Mouse (Mus musculus) liver, embryonic 12.5 days (tissue): Measurements from ENCODE around the gene Lrrc31. TPM values are rescaled to one million over a fixed set of nuclear protein-coding genes. Genes with fewer than 3 reads are reported as not detected.
"Not testable (repeated sequence)": the region's sequence is repeated elsewhere in the genome, so short reads cannot be mapped to it uniquely, and the experiment has no call there.

ENCODE experiments used
- ATAC-seq: fragments of 200-750 bp; cut with Nextera tagmentation; 2 replicates; pipeline ENCODE4 v1.8.0; 2017; ENCODE audit warnings: moderate number of reproducible peaks, mild to moderate bottlenecking, moderate library complexity
- H3K27ac ChIP-seq: fragments of 300-500 bp; sonication (generic); 2 replicates; pipeline ENCODE4 v1.5.1; 2016; ENCODE audit warnings: mild to moderate bottlenecking
- H3K27me3 ChIP-seq: fragments of 300-500 bp; sonication (generic); replicated peaks from 2 replicates; pipeline ENCODE4 v1.6.1; 2016; ENCODE audit warnings: mild to moderate bottlenecking, moderate library complexity
- H3K36me3 ChIP-seq: fragments of 300-500 bp; sonication (generic); 2 replicates; pipeline ENCODE4 v1.6.1; 2016; ENCODE audit warnings: mild to moderate bottlenecking, moderate library complexity
- H3K4me1 ChIP-seq: fragments of 300-500 bp; sonication (generic); 2 replicates; pipeline ENCODE4 v1.6.1; 2016
- H3K4me2 ChIP-seq: fragments of 300-500 bp; sonication (generic); 2 replicates; pipeline ENCODE4 v1.6.1; 2016; ENCODE audit warnings: mild to moderate bottlenecking, moderate library complexity
- H3K4me3 ChIP-seq: fragments of 300-500 bp; sonication (generic); 2 replicates; pipeline ENCODE4 v1.5.1; 2016; ENCODE audit warnings: mild to moderate bottlenecking, moderate library complexity
- H3K9ac ChIP-seq: fragments of 300-500 bp; sonication (generic); 2 replicates; pipeline ENCODE4 v1.6.1; 2016; ENCODE audit warnings: mild to moderate bottlenecking, moderate library complexity
- H3K9me3 ChIP-seq: fragments of 300-500 bp; sonication (generic); replicated peaks from 2 replicates; pipeline ENCODE4 v1.6.1; 2016; ENCODE audit warnings: mild to moderate bottlenecking, moderate library complexity
- WGBS: fragments of 180-500 bp; shearing (Covaris S2); methylation state at CpG from one replicate; pipeline ENCODE4 v1.1.7; 2016; ENCODE audit not compliant: insufficient replicate concordance; 5-methylcytosine and 5-hydroxymethylcytosine counted together
- polyA plus RNA-seq: library from polyadenylated mRNA; unstranded; fragments of >200 nt; fragmentation: Nextera tagmentation; extraction: Ambion mirVana; gene quantifications from 2 replicates; pipeline ENCODE4 v1.2.1, GENCODE M21; 2016

Lrrc31 gene
- polyA plus RNA-seq: not detected in 2 replicates

GRCm38 (mm10) chr3:30699711-30700505, at the start of gene Lrrc31:
TSS of gene Lrrc31 (minus strand) at chr3:30699843.
- H3K9ac ChIP-seq: not testable (repeated sequence)
- 63% methylated on average over 6 of the region's 6 CpGs for WGBS

GRCm38 (mm10) chr3:30748316-30748715, 48.7 kb upstream of the Lrrc31 start:
- no peak overlapping the region for H3K9ac ChIP-seq
- no peak overlapping the region for H3K27ac ChIP-seq
- no peaks in the 10 kb centered on the region for H3K4me1 ChIP-seq
- ATAC-seq: no peak
- H3K9me3 ChIP-seq: no peaks in the 10 kb centered on the region
- H3K36me3 ChIP-seq: no peaks in the 10 kb centered on the region
- 87% methylated on average over 9 of the region's 9 CpGs for WGBS
- H3K4me3 ChIP-seq: no peak overlapping the region
- H3K4me2 ChIP-seq: no peak overlapping the region
- H3K27me3 ChIP-seq: no peaks in the 10 kb centered on the region

More at GRCm38 (mm10) chr3:30699711-30700505, at the start of gene Lrrc31:
- not testable (repeated sequence) for H3K27me3 ChIP-seq, H3K36me3 ChIP-seq, H3K9me3 ChIP-seq, H3K4me3 ChIP-seq, ATAC-seq, H3K4me2 ChIP-seq, H3K27ac ChIP-seq, H3K4me1 ChIP-seq

GRCm38 (mm10) chr3:30746006-30746405, 46.4 kb upstream of the Lrrc31 start, which contains the start of gene Samd7:
TSS of gene Samd7 (plus strand) at chr3:30746293.
- H3K36me3 ChIP-seq: no peaks in the 10 kb centered on the region
- H3K4me1 ChIP-seq: no peaks in the 10 kb centered on the region
- no peaks in the 10 kb centered on the region for H3K27me3 ChIP-seq
- 65% methylated on average over 7 of the region's 7 CpGs for WGBS
- H3K4me2 ChIP-seq: no peak within 1 kb of the TSS
- no peak within 1 kb of the TSS for H3K27ac ChIP-seq
- no peak for ATAC-seq
- no peaks in the 10 kb centered on the region for H3K9me3 ChIP-seq
- no peak within 1 kb of the TSS for H3K4me3 ChIP-seq
- H3K9ac ChIP-seq: no peak within 1 kb of the TSS

DNA sequence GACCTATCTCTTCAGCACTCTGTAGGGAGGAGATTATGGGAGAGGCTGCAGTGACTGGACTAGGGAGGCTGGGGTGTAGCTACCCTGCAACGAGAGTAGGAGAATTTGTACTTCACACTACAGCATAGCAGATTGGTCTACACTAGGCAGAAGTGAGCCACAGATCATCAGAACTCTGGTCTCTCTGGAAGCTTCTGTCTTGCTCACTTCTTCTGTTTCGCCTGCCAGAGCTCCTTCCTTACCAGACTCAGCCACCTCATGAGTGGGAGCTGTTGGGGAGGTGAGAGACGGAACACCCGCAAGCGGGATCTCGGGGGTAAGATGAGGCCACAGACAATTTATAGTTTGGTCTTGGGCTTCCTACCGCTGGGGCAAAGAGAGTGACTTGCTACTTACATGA, 43.2 kb upstream of the Lrrc31 start:
- H3K9ac ChIP-seq: no peak overlapping the region
- 75% methylated on average over 7 of the region's 7 CpGs for whole genome bisulfite sequencing
- H3K4me1 ChIP-seq: no peaks in the 10 kb centered on the region
- ATAC-seq: no peak
- H3K4me3 ChIP-seq: no peak overlapping the region
- no peak overlapping the region for H3K27ac ChIP-seq
- no peaks in the 10 kb centered on the region for H3K27me3 ChIP-seq
- H3K36me3 ChIP-seq: no peaks in the 10 kb centered on the region
- H3K9me3 ChIP-seq: no peaks in the 10 kb centered on the region
- no peak overlapping the region for H3K4me2 ChIP-seq

DNA sequence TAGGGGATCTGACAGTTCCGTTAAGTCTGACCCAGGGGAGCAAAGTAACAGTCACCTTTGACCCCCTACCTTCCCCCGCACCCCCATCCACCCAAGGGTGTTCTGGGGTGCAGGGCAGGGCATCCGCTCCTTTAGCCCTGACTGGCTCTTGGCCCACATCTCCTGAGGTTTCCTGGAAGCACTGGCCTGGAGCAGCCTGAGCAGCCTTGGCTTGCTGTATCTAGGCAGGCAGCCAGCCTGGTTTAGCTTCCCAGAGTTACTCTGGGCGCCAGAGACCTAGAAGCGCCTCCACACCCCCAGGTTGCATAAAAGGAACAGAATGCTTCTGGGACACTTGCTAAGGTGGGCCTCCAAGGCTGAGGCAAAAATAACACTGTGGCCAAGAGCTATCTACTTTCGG, 41.7 kb upstream of the Lrrc31 start:
- 71% methylated on average over 6 of the region's 6 CpGs for WGBS
- ATAC-seq: no peak
- no peak overlapping the region for H3K4me3 ChIP-seq
- H3K27me3 ChIP-seq: no peaks in the 10 kb centered on the region
- no peaks in the 10 kb centered on the region for H3K4me1 ChIP-seq
- no peak overlapping the region for H3K27ac ChIP-seq
- no peak overlapping the region for H3K4me2 ChIP-seq
- H3K36me3 ChIP-seq: no peaks in the 10 kb centered on the region
- no peaks in the 10 kb centered on the region for H3K9me3 ChIP-seq
- no peak overlapping the region for H3K9ac ChIP-seq

DNA sequence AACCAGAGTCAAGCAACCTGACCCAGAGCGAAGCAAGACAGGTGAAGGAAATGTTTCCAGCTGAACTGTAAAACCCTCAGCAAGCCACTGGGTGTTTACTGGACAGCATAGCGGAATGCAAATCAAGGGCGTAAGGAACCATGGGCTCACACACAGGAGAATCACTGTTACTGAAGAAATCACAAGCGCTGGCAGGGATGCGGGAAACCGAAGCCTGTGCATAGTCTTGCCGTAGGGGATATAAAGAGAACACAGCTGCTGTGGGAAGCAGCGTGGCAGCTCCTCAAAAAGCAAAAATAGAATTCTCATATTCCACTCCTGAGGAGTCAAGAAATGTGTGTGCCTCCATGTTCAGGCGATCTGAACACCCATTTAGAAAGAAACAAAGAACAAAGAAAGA, 37.2 kb upstream of the Lrrc31 start:
- Histone ChIP-seq H3K9ac (no peak overlapping the region), H3K4me1 (no peaks in the 10 kb centered on the region), H3K4me3 (no peak overlapping the region), H3K27me3 (no peaks in the 10 kb centered on the region), H3K4me2 (no peak overlapping the region), H3K27ac (no peak overlapping the region), H3K36me3 (no peaks in the 10 kb centered on the region), H3K9me3 (no peaks in the 10 kb centered on the region)
- WGBS: 80% methylated on average over 9 of the region's 9 CpGs
- ATAC-seq: no peak

GRCm38 (mm10) chr3:30729046-30729445, 29.4 kb upstream of the Lrrc31 start:
- Histone ChIP-seq H3K27me3 (no peaks in the 10 kb centered on the region), H3K9me3 (no peaks in the 10 kb centered on the region), H3K4me3 (no peak overlapping the region), H3K36me3 (no peaks in the 10 kb centered on the region), H3K4me1 (no peaks in the 10 kb centered on the region), H3K4me2 (no peak overlapping the region), H3K27ac (no peak overlapping the region), H3K9ac (no peak overlapping the region)
- WGBS: 72% methylated on average over 5 of the region's 5 CpGs
- ATAC-seq: no peak

DNA sequence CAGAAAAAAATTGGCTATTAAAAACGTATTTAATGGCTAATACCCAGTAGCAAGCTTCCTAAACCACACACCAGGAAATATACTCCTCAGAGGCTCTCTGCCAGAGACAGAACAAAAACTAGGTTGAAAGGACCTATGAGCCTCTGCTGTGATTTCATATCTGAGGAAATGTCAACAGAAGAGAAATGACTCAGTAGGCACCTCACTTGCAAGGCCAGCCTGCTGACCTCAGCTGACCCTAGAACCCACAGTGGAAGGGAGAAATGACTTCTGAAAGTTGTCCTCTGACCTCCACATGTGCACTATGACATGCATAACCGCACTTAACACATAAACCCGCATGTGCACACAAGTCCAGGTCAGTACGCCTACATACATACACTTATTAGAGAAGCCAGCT, 27.6 kb upstream of the Lrrc31 start:
- no peak overlapping the region for H3K9ac ChIP-seq
- 55% methylated on average over 4 of the region's 4 CpGs for WGBS

DNA sequence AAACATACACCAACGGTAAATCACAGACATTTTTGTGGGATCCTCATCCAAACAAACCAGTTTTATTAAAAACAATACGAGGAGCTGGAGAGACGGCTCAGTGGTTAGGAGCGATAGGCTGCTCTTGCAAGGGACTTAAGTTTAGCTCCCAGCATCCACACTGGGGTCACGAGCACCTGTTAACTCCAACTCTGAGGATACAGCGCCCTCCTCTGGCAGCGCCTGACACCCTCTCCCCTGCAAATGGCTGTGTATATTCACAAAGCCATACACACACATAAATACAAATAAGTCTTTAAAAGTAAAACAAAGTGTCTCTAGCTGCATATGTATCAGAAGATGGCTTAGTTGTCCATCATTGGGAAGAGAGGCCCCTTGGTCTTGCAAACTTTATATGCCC, 25.9 kb upstream of the Lrrc31 start:
- WGBS: 57% methylated on average over 7 of the region's 7 CpGs
- Histone ChIP-seq H3K9me3 (no peaks in the 10 kb centered on the region), H3K4me1 (no peaks in the 10 kb centered on the region), H3K4me2 (no peak overlapping the region), H3K27ac (no peak overlapping the region), H3K9ac (no peak overlapping the region), H3K27me3 (no peaks in the 10 kb centered on the region), H3K4me3 (no peak overlapping the region), H3K36me3 (no peaks in the 10 kb centered on the region)
- no peak for ATAC-seq

More for the DNA sequence above, 27.6 kb upstream of the Lrrc31 start:
- no peak for ATAC-seq
- H3K9me3 ChIP-seq: no peaks in the 10 kb centered on the region
- no peaks in the 10 kb centered on the region for H3K36me3 ChIP-seq
- H3K4me1 ChIP-seq: no peaks in the 10 kb centered on the region
- H3K4me2 ChIP-seq: no peak overlapping the region
- H3K27me3 ChIP-seq: no peaks in the 10 kb centered on the region
- no peak overlapping the region for H3K27ac ChIP-seq
- H3K4me3 ChIP-seq: no peak overlapping the region

DNA sequence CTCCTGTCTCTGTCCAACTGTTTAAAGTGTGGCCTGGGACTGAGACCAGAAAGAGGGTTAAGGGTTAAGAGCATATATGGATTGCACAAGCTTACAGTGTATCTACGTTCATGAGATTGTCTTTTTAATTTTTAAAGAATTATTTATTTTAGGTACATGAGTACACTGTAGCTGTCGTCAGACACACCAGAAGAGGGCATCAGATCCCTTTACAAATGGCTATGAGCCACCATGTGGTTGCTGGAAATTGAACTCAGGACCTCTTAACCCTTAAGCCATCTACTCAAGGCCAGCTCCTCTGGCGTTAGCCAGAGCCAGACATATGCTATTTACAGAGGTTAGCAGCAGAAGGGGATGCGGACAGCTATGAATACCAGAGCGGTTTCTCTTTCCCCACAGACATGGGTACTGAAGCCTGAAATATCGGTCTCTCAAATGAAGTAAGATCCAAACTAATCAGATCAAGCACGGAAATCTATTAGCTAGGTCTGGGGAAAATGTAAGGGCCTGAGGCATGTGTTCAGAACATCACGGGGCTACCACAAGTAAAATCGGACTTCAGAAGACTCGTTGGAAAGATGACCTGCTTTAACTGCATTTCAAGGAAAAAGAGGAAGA, 25.3 kb upstream of the Lrrc31 start:
- WGBS: 66% methylated on average over 10 of the region's 10 CpGs
- Histone ChIP-seq H3K27me3 (no peaks in the 10 kb centered on the region), H3K4me1 (no peaks in the 10 kb centered on the region), H3K4me3 (no peak overlapping the region), H3K27ac (no peak overlapping the region), H3K9me3 (no peaks in the 10 kb centered on the region), H3K36me3 (no peaks in the 10 kb centered on the region), H3K4me2 (no peak overlapping the region), H3K9ac (no peak overlapping the region)
- ATAC-seq: no peak

DNA sequence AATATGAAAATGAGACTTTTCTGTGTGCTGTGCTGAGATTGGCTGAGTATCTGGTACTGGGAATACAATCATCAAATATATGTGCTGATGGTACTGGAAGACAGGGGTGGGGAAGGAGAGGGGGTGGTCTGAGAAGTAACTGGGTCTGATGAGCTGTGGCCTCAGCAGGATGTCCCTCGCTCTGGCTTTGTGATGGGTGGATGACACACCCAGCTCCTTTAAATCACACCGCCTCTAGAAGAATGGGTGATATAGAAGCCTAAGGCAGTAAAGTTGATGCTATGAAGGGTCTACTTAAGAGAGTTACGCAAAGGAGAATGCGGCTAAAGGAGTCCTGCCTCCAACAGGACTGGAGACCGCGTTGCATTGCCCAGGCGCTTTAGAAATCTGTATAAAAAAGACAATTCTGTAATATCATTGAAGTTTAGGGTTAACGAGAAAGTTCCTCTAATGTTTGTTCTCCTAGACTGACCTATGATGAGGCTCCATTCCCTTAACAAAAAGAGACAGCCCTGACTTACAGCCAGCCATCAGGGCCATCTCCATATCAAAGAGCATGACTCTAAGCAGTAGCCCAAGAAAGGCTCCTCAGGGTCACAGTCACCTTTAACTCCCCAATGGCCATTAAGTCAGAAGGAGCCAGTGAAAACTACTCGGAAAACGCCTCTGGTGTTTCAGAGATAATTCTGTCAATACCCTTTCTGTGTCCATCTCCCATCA, 24.6 kb upstream of the Lrrc31 start:
- no peak overlapping the region for H3K4me2 ChIP-seq
- H3K36me3 ChIP-seq: no peaks in the 10 kb centered on the region
- no peaks in the 10 kb centered on the region for H3K27me3 ChIP-seq
- no peak overlapping the region for H3K4me3 ChIP-seq
- H3K9ac ChIP-seq: no peak overlapping the region
- ATAC-seq: no peak
- no peak overlapping the region for H3K27ac ChIP-seq
- no peaks in the 10 kb centered on the region for H3K9me3 ChIP-seq
- 52% methylated on average over 10 of the region's 10 CpGs for WGBS
- H3K4me1 ChIP-seq: no peaks in the 10 kb centered on the region

- Histone ChIP-seq H3K27ac (no peak overlapping the region), H3K4me1 (no peaks in the 10 kb centered on the region), H3K9ac (no peak overlapping the region), H3K27me3 (no peaks in the 10 kb centered on the region), H3K4me3 (no peak overlapping the region), H3K9me3 (no peaks in the 10 kb centered on the region), H3K36me3 (no peaks in the 10 kb centered on the region), H3K4me2 (no peak overlapping the region)
- no peak for ATAC-seq
- 54% methylated on average over 5 of the region's 5 CpGs for WGBS
These were observed 23.5 kb upstream of the Lrrc31 start for GRCm38 (mm10) chr3:30723179-30723578.
